Mouse (Mus musculus): ENCODE results near the gene Wdr59.
A peak's percentile ranks its signal among the peaks of the same experiment; 100 is the strongest.

The Wdr59 gene

DNA sequence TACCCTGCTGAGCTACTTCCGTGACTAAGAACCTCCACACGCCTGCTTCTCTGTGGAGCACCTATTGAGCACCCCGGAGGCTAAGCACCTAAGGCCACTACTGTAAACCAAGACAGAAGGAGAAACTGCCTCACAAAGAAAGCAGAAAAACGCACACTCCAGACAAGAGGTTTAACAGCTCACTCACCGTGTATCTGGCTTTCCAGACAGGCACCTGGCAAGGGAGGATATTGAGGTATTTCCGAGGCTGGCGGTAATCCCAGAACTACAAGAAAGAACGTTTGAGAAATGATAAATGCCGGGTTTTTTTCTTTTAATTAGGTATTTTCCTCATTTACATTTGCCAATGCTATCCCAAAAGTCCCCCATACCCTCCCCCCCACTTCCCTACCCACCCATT lies 29.4 kb downstream of the Wdr59 start:
- DNase-seq (ENCODE audit: low spot score in 2 of 2): no peak

DNA sequence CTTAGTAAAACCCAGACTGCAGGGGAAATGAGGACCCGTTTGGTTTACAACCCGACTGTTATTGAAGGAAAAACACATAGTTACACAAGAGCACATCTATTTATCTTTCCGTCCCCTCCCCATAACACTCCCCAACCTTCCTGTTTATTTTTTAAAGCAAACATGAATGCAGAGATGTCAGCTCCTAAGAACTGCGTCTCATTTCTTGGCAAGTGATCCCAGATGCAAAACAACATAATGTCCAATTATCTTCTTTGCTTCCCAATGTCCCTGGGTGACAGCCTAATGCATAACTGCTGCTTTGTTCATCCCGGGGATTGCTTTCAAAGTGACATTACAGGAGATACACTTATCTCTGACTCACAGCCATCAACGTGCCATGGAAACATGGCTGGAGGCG lies 30.7 kb downstream of the Wdr59 start:
- no peak for DNase-seq (ENCODE audit: low spot score in 2 of 2)

DNA sequence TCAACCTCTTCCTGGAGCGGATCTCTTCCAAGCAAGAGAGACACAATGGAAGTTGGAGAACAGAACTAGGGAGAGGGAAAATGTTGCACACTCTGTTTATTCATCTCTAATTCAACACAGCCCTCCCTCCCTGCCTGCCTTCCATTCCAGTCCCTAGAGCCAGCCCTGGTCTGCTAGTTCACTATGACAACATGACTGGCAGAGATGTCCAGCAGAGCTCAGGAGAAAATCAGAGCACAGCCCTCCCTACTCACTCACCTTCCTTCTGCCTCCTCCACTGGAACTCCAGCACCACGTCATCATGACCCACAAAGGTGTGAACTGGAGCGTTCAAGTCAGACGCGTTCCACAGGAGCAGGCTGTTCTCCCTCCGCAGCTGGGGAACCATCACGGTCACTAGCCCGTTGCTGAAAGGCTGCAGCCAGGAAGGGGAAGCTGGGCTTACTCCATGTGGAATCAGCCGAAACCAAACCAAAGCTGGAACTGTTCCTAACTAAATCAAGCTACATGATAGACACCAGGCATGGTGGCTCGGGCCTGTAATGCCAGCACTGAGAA lies 31.8 kb downstream of the Wdr59 start:
- no peak for DNase-seq (ENCODE audit: low spot score in 2 of 2)

- DNase-seq (ENCODE audit: low spot score in 2 of 2): no peak
These were observed 41.2 kb downstream of the Wdr59 start for GRCm38 (mm10) chr8:111480691-111481090.

DNA sequence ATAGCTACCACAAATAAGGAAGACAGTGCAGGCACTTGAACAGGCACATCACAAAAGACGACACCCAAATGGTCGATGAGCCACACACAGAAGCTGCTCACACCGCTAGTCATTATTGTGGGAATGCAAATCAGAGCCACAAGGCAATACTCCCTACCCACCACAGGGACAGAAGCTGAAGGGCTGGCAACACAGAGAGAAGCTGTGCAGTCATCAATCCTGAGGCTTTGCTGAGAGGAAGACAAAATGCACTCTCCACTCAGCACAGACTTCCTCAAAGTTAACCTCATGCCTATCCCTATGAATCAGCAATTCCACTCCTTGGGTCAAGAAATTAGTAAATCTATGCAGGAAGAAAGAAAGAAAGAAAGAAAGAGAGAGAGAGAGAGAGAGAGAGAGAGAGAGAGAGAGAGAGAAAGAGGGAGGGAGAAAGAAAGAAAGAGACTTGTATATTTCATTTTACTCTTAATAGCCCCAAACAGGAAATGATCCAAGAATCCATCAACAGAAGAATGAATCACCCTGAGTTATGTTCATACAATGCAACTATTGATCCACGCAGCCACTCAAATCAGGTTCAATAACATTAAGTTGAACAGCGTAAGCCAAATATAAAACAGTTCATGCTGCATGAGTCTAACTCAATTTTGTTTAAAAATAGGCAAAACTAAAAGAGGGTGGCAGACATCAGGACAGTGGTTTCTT lies 44.0 kb downstream of the Wdr59 start:
- no peak for DNase-seq (ENCODE audit: low spot score in 2 of 2)

DNA sequence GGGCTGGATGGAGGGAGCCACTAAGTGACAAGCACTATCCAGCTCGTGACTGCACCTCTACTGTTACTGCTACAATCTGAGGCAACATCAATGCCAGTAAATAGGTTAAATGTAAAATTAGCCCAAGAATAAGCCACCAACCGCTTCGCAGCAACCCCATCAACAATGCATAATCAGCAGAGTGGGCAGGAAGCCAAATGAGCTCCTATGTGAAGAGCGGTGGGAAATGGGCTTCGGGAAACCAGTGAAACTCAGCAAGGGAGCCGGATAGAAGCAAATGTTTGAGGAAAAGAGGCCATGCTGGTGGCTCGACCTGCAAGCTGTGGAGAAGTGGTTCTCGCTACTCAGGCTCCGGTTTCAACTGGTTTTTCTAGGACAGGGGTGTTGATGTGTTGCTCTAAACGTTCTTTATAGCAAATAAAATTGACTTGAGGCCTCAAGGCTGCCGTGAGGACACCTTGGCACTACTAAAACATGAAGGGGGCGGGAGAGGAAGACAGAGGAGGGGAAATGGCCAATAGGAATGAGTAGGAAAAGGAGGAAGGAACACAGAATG lies 50.3 kb downstream of the Wdr59 start:
- DNase-seq (ENCODE audit: low spot score in 2 of 2): no peak

DNA sequence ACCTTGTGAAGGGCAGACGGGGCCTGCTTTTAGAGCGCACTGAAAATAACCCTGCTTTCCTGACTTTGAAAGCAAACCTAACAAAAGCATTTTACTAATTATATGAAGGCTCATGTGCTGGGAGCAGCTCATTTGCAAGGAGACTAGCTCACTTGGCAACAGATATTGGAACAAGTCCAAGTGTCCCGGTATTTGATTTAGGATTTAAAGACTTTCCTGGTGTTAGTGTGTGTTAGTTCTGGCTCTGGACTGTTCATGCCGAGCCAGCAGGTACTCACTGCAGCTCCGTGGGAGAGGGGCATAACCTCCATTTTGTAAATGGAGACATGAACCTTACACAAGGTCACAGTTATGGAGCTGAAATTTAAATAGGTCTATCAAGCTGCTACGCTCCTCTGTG lies 52.9 kb downstream of the Wdr59 start:
- DNase-seq (ENCODE audit: low spot score in 2 of 2): no peak

DNA sequence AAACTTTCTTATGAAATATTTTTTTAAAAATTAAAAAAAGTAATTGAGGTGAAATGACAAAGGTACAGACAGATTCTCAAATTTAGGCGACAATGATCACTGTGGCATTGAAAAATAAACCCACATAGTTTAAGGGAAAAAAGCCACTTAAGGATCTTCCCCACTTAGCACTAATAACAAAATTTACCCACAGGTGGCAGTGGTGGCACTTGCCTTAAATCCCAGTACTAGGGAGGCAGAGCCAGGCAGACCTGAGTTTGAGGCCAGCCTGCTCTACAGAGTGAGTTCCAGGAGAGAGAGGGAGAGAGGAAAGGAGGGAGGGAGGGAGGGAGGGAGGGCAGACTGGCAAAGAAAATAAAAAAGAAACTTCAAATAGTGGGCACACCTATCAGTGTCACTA lies 56.6 kb downstream of the Wdr59 start:
- no peak for DNase-seq (ENCODE audit: low spot score in 2 of 2)

DNA sequence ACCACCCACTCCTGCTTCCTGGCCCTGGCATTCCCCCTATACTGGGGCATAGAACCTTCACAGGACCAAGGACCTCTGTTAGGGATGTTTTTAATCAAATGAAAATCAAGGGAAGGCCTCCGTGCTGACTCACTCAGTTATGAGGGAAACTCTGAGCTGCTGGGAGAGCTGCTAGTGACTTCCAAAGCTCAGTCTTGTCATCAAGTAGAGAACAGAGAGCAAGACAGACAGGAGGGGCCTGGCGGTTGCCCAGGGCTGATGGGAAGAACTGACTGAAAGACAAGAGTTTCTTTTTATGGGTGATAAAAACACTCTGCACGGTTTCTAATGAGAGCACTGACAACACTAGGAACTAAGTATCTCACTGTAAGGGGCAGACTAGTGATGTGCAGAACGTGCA lies 57.4 kb downstream of the Wdr59 start:
- no peak for DNase-seq (ENCODE audit: low spot score in 2 of 2)

DNA sequence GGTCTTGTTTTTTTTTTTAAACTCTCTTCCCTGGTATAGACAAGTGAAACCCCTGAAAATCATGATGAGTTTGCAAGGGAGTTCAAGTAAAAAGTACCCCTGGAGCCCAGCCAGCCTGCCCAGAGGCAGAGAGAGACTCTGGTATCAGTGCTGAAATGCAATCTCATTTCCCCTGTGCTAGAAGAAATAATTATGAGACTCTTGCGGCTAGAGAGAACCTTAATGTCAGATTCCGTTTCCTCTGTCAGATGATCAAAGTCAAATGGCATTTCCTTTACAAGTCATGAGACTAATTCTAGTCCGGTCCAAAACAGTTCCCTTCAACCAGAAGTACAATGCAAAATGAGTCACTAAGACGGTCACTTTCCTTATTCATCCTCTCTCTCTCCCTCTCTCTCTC lies 72.2 kb downstream of the Wdr59 start:
- DNase-seq (ENCODE audit: low spot score in 2 of 2): no peak

DNA sequence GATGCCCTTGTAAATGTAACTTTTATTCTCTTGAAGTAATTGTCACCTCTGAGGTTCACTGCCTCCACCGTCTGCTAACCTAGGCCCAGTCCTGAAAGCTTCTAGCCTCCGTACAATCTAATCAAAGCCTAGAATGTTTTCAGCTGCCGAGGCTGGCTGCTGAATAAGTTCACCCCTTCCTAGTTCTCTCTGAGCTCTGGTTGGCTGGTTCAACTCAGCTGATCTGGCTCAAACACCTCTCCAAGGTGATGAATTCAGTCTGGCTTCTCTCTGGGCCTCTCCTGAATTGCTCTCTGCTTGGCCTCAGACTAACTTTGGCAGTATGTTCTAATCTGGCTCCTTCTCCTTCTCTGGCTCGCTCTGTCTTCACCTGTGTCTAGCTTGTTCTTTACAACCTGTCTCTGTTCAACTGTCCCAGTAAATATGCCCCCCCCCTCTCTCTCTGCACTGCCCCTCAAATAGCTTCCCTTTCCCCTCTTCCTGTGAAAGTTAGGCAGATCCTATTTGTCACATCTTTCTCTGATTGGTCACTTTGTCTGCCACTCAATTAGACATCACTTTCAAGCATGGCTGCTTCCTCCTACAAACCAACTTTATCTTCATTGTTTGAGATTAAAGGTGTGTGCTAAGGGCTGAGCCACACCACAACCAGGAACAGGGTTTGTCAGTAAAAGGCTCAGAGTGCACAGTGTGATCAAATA lies 75.8 kb downstream of the Wdr59 start:
- no peak for DNase-seq (ENCODE audit: low spot score in 2 of 2)

DNA sequence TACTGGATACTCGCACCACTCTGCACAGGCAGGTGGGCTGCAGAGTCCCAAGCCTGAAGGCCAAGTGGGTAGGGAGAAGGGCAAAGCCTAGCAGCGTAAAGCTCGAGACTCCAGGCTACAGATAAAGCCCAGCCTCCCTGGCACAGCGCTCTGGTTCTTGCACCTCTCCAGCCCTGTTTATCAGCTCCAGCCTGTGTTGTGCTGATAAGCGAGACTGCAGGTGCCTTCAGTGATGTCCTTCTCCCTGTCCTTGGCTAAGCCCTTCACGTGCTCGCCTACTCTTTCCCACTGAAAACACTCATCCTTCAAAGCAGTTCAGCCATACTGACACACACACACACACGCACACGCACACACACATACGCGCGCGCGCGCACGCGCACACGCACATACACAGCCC lies 76.3 kb downstream of the Wdr59 start:
- DNase-seq (ENCODE audit: low spot score in 2 of 2): peak; percentile 24 to 61

DNA sequence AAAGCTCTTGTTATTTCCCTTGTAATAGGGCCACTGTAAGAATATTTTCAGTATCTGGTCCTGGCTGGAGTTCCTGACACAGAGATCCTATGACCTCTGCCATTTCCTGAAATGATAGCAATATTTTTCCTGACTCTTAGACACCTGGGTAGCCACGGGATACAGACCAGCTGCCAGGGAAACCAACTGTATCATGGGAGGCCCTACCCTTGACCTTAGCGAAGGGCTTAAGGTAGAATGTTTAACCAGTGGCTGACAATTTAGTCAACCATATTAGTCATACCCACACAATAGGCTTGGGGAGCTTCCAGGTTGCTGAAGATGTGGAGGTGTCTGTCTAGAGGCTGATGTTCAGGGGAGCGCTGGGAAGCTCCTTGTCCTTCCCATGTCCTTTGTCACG lies 77.6 kb downstream of the Wdr59 start:
- no peak for DNase-seq (ENCODE audit: low spot score in 2 of 2)

GRCm38 (mm10) chr8:111439189-111439588 lies 82.7 kb downstream of the Wdr59 start:
- peak; percentile 26 to 62 for DNase-seq (ENCODE audit: low spot score in 2 of 2)

DNA sequence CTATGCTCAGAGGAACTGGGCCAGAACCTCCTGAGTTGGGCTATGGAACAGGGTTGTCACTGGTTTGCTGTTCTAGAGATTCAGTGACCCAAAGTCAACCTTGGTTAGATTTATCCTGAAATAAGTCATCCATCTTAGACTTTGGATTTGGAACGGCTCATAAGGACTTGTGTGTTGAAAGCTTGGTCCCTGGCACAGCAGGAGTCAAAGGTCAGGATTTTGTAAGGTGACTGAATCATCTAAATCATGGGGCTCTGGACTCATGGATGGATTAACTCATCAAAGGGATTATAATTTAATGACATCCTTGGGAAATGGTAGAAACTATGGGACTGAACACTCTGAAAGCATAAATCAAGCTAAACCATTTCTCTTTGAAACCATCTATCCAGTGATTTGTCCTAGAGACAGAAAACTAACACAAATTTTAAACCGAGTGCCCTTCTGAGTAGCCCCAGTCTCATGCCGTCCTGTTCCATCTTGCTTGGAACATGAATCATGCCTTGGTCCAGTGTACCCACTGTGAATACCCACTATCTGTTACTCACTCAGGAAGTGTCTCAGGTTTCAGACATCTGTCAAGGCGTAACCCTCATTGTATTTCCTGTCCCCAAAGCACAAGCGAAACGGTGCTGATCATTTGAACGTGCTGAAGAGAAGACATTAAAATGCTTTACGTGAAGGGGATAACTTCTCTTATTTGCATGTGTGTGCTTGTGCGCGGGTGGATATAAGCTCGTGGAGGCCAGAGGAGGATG lies 86.6 kb downstream of the Wdr59 start:
- no peak for DNase-seq (ENCODE audit: low spot score in 2 of 2)

- DNase-seq (ENCODE audit: low spot score in 2 of 2): no peak
These were observed 97.2 kb downstream of the Wdr59 start for GRCm38 (mm10) chr8:111424646-111425045.

GRCm38 (mm10) chr8:111424181-111424580 lies 97.7 kb downstream of the Wdr59 start:
- no peak for DNase-seq (ENCODE audit: low spot score in 2 of 2)

DNA sequence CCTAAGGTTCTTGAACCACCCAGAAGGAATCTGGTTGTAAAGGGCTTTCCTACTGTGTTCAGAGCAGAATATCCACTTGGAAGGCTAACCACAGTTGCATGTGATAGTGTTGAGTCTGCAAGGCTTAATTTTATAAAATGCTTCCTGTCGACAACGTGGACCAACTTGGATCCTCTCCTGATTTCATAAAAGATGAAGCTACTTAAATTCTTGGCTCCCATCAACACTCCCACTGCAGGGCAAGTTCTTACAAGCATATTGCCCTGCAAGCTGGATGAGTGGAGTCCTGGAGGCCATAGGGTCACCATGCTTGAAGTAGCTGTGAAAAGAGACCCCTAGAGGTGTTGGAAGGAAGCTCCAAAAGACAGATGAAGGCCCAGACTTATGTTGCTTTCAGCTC lies 99.3 kb downstream of the Wdr59 start:
- DNase-seq (ENCODE audit: low spot score in 2 of 2): no peak

DNA sequence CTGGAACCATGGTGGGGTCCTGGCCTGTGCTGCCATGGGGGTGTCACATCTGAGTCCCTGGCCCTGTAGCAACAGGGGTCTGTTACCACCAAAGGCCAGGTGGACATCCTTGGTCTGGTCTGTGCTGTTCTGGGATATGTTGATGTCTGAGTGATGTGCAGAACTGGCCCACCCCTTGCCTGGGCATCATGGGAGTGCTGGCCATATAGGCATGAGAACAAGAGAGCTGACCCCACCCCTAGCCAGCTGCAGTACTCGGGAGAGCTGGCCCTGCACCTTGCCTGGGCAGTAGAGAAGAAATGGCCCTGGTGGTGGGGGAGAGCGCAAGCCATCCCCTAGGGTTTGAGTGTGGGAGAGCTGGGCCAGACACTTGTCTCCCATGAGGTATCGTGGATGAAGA lies 102.7 kb downstream of the Wdr59 start:
- DNase-seq (ENCODE audit: low spot score in 2 of 2): no peak

DNA sequence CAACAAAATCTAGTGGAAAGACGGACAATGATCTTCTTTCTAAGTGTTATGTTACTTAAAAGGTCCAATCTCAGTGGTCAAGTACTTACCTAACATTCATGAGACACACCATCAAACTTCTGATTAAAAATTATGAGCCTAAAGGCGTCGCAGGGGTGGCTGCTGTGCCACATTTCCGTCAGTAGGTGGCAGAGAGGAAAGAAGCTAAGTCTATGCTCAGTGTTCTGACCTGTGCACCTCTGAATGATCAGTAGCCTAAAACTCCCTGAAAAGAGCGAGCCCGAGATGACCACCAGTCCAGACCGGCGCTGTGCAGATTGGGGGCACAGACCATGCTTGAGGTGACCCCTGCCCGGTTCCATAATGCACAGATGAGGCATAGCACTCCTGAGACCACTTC lies 103.3 kb downstream of the Wdr59 start:
- DNase-seq (ENCODE audit: low spot score in 2 of 2): peak in 1 of 2 experiments; percentile 37

DNA sequence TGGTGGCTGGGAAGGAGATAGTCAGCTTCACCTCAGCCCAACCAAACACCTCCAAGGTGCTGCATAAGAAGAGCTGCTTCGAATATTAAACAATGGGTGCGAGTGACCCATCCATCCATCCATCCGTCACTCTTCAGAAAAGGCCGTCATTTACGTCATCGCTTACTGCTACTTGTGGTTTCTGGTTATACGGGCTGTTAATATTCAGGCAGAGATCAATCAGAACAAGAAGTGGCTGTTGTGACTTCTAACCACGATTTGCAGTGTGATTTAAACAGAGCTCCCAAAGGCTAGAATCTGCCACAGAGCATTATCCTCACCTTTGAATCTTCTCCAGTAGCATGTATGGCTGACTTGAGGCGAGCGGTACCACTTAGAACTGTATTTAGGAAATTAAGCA lies 104.7 kb downstream of the Wdr59 start:
- DNase-seq (ENCODE audit: low spot score in 2 of 2): no peak

GRCm38 (mm10) chr8:111403391-111403790 lies 118.5 kb downstream of the Wdr59 start:
- DNase-seq (ENCODE audit: low spot score in 2 of 2): peak in 1 of 2 experiments; percentile 27
